Mouse (Mus musculus): ENCODE results near the gene Nrcam. TPM values are rescaled to one million over a fixed set of nuclear protein-coding genes. Genes with fewer than 3 reads are reported as not detected.

The Nrcam gene
- total and polyA plus RNA-seq, 2 experiments from 2014 or later, result 101 to 185 TPM

DNA sequence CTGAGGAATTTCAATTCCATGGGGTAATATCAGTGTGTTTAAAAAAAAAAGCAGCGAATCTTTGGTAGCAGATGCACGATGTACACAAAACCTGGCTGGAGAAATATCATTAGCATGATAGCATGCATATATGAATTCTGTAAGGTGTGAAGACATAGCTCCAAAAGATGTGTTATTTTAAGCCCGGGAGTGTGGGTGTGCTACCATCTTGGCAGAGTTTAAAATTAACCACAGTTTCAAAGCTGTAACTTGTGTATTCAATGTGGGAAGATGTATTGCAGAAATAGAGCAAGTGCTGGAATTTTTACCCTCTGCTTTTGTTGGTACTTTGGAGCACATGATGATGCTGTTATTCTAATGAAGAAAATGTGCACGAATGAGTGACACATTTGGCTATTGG lies 81.1 kb downstream of the Nrcam start:
- DNase-seq (peak; percentile 70), ATAC-seq (peak; percentile 86)
- H3K4me2 ChIP-seq (ENCODE audit: low read depth), result no peak overlapping the region
- H3K36me3 ChIP-seq (ENCODE audit: insufficient read depth), result no peaks in the 10 kb centered on the region
- H3K9me3 ChIP-seq (ENCODE audit: low read length), result no peaks in the 10 kb centered on the region
- no peaks in the 10 kb centered on the region for H3K4me1 ChIP-seq (ENCODE audit: insufficient read depth)
- no peak for TF ChIP-seq CTCF (IDR thresholded peaks at IDR 0.05; ENCODE audit: low read depth)
- peak overlapping the region; percentile 11 for H3K27ac ChIP-seq (ENCODE audit: low read depth, low read length)
- H3K27me3 ChIP-seq (ENCODE audit: insufficient read depth, low read length), result no peaks in the 10 kb centered on the region
- no peak overlapping the region for H3K9ac ChIP-seq
- no peak overlapping the region for H3K4me3 ChIP-seq (ENCODE audit: low read depth, low read length)
- WGBS, result 62% methylated on average over 4 of the region's 4 CpGs

DNA sequence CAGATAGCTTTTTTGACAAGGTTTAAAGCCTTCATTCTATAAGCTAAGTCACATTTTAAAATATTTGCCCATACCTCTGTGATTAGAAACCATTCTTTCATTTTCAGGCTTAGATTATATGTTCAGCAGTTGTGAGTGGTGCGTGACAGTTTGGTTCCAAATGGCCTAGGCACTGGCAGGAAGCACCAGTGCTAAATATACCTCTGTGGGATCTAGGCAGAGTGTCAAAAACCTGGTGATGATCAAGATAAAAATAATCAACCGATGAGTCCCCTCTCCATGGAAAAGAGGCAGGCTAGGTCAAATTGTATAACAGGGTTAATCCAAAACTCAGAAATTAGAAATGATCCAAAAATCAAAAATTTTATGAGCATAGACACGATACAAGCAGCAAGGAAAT lies 82.3 kb downstream of the Nrcam start:
- no peaks in the 10 kb centered on the region for H3K4me1 ChIP-seq (ENCODE audit: insufficient read depth)
- H3K27ac ChIP-seq (ENCODE audit: low read depth, low read length), result no peak overlapping the region
- H3K9ac ChIP-seq, result no peak overlapping the region
- no peak overlapping the region for H3K4me3 ChIP-seq (ENCODE audit: low read depth, low read length)
- ATAC-seq (no peak), DNase-seq (no peak)
- TF ChIP-seq CTCF (IDR thresholded peaks at IDR 0.05; ENCODE audit: low read depth), result no peak
- H3K4me2 ChIP-seq (ENCODE audit: low read depth), result no peak overlapping the region
- H3K27me3 ChIP-seq (ENCODE audit: insufficient read depth, low read length), result no peaks in the 10 kb centered on the region
- no peaks in the 10 kb centered on the region for H3K9me3 ChIP-seq (ENCODE audit: low read length)
- no peaks in the 10 kb centered on the region for H3K36me3 ChIP-seq (ENCODE audit: insufficient read depth)
- 64% methylated on average over 3 of the region's 3 CpGs for WGBS

GRCm38 (mm10) chr12:44422154-44422866 lies 93.6 kb downstream of the Nrcam start:
- 43% methylated on average over 4 of the region's 4 CpGs for WGBS
- ATAC-seq, result no peak

GRCm38 (mm10) chr12:44422867-44423255 lies 94.2 kb downstream of the Nrcam start:
- TF ChIP-seq CTCF (IDR thresholded peaks at IDR 0.05; ENCODE audit: low read depth), result no peak
- Histone ChIP-seq H3K4me2 (ENCODE audit: low read depth) (no peak overlapping the region), H3K36me3 (ENCODE audit: insufficient read depth) (no peaks in the 10 kb centered on the region), H3K27me3 (ENCODE audit: insufficient read depth, low read length) (no peaks in the 10 kb centered on the region), H3K9ac (no peak overlapping the region), H3K9me3 (ENCODE audit: low read length) (no peaks in the 10 kb centered on the region), H3K27ac (ENCODE audit: low read depth, low read length) (no peak overlapping the region), H3K4me3 (ENCODE audit: low read depth, low read length) (no peak overlapping the region), H3K4me1 (ENCODE audit: insufficient read depth) (no peaks in the 10 kb centered on the region)
- DNase-seq (no peak), ATAC-seq (no peak)
- 94% methylated on average over 4 of the region's 4 CpGs for WGBS

More at GRCm38 (mm10) chr12:44422154-44422866, 93.6 kb downstream of the Nrcam start:
- TF ChIP-seq CTCF (IDR thresholded peaks at IDR 0.05; ENCODE audit: low read depth), result no peak
- Histone ChIP-seq H3K36me3 (ENCODE audit: insufficient read depth) (no peaks in the 10 kb centered on the region), H3K4me3 (ENCODE audit: low read depth, low read length) (no peak overlapping the region), H3K27ac (ENCODE audit: low read depth, low read length) (no peak overlapping the region), H3K4me1 (ENCODE audit: insufficient read depth) (no peaks in the 10 kb centered on the region), H3K9ac (no peak overlapping the region), H3K4me2 (ENCODE audit: low read depth) (no peak overlapping the region), H3K9me3 (ENCODE audit: low read length) (no peaks in the 10 kb centered on the region), H3K27me3 (ENCODE audit: insufficient read depth, low read length) (no peaks in the 10 kb centered on the region)
- DNase-seq, result no peak

GRCm38 (mm10) chr12:44424011-44424410 lies 95.3 kb downstream of the Nrcam start:
- no peak for TF ChIP-seq CTCF (IDR thresholded peaks at IDR 0.05; ENCODE audit: low read depth)
- no peak for DNase-seq
- no peaks in the 10 kb centered on the region for H3K27me3 ChIP-seq (ENCODE audit: insufficient read depth, low read length)
- H3K27ac ChIP-seq (ENCODE audit: low read depth, low read length), result no peak overlapping the region
- WGBS, result 73% methylated on average over 3 of the region's 3 CpGs
- no peaks in the 10 kb centered on the region for H3K36me3 ChIP-seq (ENCODE audit: insufficient read depth)
- H3K9ac ChIP-seq, result no peak overlapping the region
- no peak overlapping the region for H3K4me3 ChIP-seq (ENCODE audit: low read depth, low read length)
- H3K9me3 ChIP-seq (ENCODE audit: low read length), result no peaks in the 10 kb centered on the region
- ATAC-seq, result no peak
- no peak overlapping the region for H3K4me2 ChIP-seq (ENCODE audit: low read depth)
- no peaks in the 10 kb centered on the region for H3K4me1 ChIP-seq (ENCODE audit: insufficient read depth)

GRCm38 (mm10) chr12:44425040-44425439 lies 96.4 kb downstream of the Nrcam start:
- no peak for ATAC-seq

DNA sequence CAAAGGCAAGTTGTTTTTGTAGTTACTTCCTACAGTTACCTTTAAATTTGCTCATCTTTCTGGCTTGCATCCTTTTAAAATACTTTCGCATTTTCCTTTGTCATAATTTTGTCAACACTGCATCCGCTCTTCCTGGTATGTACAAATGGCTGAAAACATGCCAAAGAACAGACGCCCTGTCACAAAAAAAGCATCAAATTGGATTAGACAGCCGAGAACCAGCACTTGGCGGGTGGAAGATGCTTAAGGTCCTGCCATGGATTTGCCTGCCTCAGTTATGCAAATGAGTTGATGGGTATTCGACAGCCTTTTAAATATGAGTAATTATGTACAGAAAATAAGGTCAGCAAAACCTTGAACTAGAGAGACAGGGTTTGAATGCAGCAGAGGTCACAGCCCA lies 101.7 kb downstream of the Nrcam start:
- no peak overlapping the region for H3K4me2 ChIP-seq (ENCODE audit: low read depth)
- H3K4me1 ChIP-seq (ENCODE audit: insufficient read depth), result peaks cover 12% of the 10 kb centered on the region
- 23% methylated on average over 6 of the region's 6 CpGs for WGBS
- H3K36me3 ChIP-seq (ENCODE audit: insufficient read depth), result no peaks in the 10 kb centered on the region
- no peaks in the 10 kb centered on the region for H3K9me3 ChIP-seq (ENCODE audit: low read length)
- peak overlapping the region; percentile 29; the same call in 1 of the 2 replicates for H3K27ac ChIP-seq (ENCODE audit: low read depth, low read length)
- DNase-seq (peak; percentile 31), ATAC-seq (no peak)
- H3K4me3 ChIP-seq (ENCODE audit: low read depth, low read length), result no peak overlapping the region
- no peak overlapping the region for H3K9ac ChIP-seq
- H3K27me3 ChIP-seq (ENCODE audit: insufficient read depth, low read length), result no peaks in the 10 kb centered on the region
- no peak for TF ChIP-seq CTCF (IDR thresholded peaks at IDR 0.05; ENCODE audit: low read depth)

More at GRCm38 (mm10) chr12:44425040-44425439, 96.4 kb downstream of the Nrcam start:
- no peaks in the 10 kb centered on the region for H3K4me1 ChIP-seq (ENCODE audit: insufficient read depth)
- H3K9me3 ChIP-seq (ENCODE audit: low read length), result no peaks in the 10 kb centered on the region
- no peak overlapping the region for H3K27ac ChIP-seq (ENCODE audit: low read depth, low read length)
- no peak for TF ChIP-seq CTCF (IDR thresholded peaks at IDR 0.05; ENCODE audit: low read depth)
- DNase-seq, result no peak
- no peaks in the 10 kb centered on the region for H3K36me3 ChIP-seq (ENCODE audit: insufficient read depth)
- H3K4me2 ChIP-seq (ENCODE audit: low read depth), result no peak overlapping the region
- no peak overlapping the region for H3K4me3 ChIP-seq (ENCODE audit: low read depth, low read length)
- H3K27me3 ChIP-seq (ENCODE audit: insufficient read depth, low read length), result no peaks in the 10 kb centered on the region
- 16% methylated on average over 6 of the region's 6 CpGs for WGBS
- no peak overlapping the region for H3K9ac ChIP-seq

Data from forebrain, postnatal 0 days (tissue).